Mouse (Mus musculus): ENCODE results near the gene Disc1.
A peak's percentile ranks its signal among the peaks of the same experiment; 100 is the strongest.

The Disc1 gene

DNA sequence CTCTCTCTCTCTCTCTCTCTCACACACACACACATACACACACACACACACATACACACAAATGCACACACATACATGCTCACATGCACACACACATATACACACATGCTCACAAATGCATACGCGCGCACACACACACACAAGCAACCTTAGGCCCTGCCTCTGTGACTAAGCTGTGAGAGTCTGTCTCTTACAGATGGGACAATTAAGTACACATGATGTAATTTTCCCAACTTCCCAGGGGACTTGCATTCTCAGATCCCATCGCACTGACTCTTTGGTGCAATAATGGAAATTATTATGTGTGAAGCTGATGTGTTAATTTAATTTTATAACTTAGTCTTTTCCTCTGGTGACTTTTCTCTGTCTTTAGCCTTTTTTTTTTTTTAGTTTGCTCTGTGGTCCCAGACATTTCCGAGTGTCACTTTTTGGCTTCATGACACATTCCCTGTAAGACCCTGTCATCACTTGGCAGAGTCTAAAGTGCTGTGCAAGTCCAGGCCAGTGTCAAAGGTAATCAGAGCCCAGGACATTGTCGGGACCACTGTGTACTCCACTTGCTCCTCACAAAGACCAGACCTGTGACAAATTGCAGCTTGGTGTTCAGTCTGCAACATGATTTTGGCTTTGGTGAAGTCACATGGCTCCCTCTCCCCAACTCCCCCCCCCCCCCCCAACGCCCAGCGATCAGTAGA, 205.0 kb downstream of the Disc1 start:
- DNase-seq (ENCODE audit: low spot score in 2 of 2): no peak

DNA sequence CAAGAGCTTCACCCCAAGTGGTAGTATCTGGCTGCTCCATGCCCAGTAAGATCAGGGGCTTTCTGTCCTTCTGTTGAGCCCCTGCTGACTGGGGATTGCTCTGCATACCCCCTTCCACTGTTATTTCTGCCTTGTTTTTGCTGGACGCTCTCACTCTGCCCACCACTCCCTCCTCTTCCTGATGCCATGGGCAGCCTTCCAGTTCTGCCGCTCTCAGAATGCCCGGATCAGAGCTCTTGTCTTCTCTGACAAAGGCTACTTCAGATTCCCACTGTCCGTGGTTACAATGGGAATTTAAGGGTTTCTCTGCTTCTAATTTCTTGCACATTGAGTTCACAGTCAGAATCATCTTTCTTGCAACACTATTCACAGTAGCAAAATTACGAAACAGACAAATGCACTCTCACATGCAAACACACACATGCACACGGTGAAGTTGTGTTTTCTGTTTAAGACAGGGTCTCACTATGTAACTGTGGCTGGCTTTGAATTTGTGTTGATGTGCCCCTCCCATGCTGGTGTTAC, 214.2 kb downstream of the Disc1 start:
- DNase-seq (ENCODE audit: low spot score in 2 of 2): no peak

DNA sequence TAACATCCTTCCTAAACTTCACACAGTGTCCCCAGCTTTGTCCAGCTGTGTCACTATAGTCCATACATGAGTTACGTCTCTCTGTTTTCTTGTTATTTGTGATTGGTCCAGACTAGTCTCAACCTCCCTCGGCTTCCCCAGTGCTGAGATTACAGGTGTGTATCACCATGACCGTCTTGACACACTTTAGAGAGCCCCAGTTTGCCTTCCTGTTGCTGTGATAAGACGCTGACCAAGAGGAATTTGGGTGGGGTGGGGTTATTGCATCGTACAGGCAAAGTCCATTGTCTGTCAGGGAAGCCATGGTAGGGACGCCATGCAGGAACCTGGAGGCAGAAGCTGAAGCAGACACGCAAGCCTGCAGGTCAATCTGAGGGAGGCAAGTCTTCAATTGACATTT, 216.3 kb downstream of the Disc1 start:
- no peak for DNase-seq (ENCODE audit: low spot score in 2 of 2)

DNA sequence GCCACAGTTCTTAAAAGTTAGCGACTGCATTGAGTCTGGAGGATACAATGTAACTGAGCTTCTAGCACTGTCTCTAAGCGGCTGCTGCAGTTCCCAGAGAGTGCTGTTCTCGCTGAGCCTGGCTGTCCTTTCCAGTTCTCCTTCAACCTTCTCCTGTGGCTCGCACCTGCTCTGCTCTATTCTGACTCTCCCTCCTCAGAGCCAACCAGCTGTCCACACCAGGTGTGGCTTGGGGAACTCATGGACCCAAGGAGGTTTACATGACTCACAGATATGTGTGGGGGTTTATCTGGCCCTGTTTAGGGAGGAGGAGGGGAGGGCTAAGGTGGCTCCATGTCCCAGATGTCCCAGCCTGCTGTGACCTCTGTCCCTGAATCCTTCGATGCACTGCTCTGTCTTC, 217.4 kb downstream of the Disc1 start:
- no peak for DNase-seq (ENCODE audit: low spot score in 2 of 2)

DNA sequence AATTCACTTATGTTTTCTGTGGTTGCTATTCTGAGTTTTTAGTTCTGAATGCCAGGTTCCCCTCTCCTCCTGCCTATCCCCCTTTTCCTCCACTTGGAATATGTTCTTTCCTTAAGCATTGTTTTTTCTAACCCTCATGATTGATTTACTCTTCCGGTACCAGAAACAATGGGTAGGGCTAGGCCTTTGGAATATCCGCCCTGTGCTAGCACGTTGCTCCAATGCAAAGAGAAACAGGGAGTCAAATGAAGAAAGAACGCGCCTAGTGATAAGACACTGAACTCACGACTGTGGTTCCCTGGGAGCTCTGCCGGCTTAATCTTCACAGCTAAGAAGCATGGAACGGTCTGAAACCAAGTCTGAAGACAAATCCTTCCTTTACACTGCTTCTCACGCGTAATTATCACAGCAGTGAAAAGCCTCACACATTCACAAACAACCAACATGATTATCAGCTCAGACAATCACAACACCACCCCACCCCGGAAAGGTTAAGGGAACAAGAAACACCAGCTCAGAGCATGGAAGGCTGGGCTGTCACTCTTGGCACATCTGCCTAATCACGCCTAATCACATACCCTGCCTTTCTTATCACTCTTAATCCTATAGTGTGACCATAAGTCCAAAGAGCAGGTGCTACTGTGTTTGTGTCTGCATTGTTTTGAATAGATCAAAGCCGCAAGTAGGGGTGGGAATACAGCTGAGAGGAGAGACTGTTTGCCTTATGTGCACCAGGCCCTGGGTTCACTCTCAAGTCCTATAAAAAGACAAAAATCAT, 218.3 kb downstream of the Disc1 start:
- DNase-seq (ENCODE audit: low spot score in 2 of 2): no peak

DNA sequence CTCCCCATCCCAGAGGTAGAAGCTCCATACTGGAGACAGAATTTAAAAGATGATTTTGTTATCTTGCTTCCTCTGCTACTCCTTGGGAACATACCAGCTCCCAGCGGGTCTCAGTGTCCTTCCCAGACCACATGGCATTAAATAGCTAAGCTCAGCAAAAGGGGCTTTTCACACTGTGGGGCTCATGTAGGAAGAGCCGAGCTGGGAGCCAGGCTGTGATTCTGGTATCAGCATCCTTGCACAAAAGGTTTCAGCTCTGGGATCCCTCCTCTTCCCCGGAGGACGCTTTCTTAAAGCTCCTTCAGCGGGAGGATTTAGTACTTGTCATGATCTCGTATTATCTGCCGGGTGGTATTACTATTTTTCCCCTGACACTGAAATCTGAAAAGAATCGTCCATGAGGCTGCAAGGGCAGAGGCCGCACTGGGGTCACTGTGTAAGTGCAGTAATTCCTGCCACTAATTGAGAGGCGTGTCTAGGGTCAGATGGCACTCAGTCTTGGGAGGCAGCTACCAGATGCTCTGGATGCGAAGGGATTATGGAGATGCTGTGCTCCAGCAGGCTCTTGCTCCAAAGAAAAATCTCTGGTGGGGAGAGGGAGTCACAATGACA, 223.2 kb downstream of the Disc1 start:
- no peak for DNase-seq (ENCODE audit: low spot score in 2 of 2)

DNA sequence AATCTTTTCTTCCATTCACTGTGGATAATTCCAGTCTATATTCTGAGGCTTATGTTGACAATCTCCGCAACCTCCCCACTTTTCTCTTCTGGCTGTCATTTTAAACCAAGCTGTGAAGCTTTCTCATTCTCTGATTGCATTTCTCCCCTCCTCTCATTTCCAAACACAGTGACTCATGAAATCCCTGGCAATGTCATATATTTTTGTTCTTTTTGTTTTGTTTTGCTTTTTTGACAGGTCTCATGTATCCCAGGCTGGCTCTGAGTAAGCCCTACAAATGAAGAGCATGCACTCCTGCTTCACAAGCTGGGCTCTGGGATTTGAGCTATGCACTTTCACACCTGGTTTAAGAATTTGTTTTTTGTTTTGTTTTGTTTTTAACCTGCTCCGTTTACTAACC, 225.2 kb downstream of the Disc1 start:
- DNase-seq (ENCODE audit: low spot score in 2 of 2): no peak

DNA sequence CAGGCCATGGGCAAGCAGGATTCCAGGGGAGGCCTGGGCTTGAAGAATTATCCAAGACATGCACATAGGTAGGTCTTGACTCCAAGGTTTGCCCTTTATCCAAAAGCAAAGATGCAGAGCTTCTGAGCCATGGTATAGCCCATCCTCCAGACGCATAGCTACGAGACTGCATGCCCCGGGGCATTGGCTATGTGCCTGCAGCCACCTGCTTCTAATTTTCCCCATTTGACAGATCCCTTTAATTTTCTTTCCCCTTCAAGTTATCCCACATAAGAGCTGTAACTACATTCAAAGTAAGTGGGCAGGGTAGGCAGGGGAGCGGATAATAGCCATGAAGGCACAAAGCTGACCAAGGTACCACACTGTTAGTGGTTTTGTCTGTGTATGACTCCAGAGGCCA, 225.9 kb downstream of the Disc1 start:
- DNase-seq (ENCODE audit: low spot score in 2 of 2): no peak

DNA sequence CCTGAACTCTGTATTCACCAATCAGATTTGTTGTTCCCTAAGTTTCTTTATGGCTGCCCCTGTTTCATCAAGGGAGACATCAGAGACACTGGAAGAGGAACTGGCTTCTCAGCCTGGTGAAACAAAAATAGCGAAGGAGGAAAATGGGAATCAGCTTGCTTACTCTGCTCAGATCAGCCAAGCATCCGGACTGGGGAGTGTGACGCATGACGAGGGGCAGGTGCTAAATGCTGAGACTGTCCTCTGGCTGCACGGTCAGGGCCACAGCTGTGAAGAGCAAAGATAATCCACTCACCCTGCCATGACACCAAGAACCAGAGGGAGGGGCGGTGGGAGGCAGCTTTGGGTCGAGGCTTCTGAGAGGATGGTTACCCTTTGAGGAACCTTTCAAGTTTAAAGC, 228.5 kb downstream of the Disc1 start:
- no peak for DNase-seq (ENCODE audit: low spot score in 2 of 2)

DNA sequence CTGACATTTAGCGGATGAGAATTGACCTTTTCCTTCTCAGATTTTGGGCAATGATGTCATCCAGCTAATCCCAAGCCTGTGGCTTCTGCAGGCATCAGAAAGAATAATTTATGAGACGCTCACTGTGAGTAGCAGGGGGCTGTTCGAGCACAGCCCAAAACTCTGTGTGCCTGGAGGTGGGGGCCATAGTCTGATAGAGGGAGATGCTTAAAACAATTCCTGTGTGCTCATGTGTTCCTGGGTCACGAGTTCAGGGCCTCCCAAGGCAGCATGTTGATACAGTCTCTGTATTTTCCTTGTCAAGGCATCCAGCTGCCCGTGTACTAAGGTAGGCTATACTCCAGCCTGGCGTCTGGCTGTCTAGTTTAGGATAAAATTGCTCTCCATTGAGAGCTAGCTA, 229.5 kb downstream of the Disc1 start:
- no peak for DNase-seq (ENCODE audit: low spot score in 2 of 2)

DNA sequence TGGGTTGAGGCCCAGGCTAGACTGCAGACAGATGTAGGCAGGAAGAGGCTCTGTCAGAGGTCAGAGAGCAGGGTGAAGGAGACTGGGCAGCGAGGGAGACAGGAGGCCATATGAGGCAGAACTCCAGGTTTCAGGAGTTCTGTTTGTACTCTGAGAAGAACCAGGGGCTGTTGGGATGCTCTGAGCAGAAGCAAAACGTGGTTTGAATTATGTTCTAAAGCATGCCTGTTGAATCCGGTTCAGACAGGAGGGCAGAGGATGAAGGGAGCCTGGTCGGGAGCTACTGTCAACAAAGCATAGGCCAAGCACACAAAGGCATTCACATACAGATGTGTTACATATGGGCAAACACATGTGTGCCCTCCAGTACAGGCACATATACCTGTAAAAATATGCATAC, 230.9 kb downstream of the Disc1 start:
- no peak for DNase-seq (ENCODE audit: low spot score in 2 of 2)

DNA sequence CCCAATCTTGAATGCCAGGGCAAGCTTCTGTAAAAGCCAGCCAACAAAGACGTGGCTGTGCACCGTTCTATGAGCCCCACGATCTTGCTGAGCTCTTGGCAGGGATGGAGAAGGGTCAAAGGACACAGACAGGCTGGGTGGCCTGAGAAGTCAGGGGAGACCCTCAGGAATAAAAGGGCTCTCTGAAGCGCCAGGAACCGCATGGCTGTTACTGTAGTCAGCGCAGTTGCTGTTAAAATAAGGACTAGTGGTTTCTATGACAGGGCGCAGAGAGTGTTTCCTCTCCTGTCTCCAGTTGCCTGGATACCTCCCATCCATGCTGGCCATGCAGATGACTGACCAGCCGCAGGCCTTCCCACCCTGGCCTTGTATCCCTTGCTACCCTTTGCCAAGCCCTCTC, 231.4 kb downstream of the Disc1 start:
- no peak for DNase-seq (ENCODE audit: low spot score in 2 of 2)

DNA sequence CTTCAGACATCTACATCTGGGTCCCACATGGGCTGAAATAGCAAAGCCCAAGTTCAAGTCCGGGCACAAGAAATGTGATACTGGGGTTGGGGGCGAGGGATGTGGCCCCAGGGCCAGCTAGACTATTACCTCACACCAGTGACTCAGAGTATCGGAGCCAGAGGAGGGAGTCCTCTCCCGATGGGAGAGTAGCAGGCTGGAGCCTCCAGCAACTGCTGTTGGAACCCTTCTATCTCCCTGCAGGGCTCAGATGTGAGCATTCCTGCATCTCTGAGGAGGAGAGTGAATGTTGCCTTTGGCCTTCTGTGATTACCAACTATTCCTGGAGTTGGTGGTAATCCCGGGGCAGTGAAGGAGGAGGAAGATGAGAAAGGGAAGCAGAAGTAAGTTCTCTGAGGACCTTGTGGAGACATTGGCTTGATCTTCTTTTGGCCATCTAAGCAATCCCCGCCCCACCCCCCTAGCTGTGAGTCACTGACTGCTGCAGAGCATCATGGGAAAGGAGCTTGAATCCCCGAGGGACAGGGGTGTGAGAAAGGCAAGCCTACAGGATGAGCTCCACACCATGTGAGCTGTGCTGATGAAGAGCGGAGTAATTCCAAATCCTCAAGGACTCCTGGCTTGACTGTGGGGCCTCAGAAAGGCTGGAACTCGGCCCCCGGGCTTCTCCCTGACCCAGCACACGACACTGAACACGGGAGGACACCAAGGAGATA, 232.1 kb downstream of the Disc1 start:
- DNase-seq (ENCODE audit: low spot score in 2 of 2): peak; percentile 56 to 80

DNA sequence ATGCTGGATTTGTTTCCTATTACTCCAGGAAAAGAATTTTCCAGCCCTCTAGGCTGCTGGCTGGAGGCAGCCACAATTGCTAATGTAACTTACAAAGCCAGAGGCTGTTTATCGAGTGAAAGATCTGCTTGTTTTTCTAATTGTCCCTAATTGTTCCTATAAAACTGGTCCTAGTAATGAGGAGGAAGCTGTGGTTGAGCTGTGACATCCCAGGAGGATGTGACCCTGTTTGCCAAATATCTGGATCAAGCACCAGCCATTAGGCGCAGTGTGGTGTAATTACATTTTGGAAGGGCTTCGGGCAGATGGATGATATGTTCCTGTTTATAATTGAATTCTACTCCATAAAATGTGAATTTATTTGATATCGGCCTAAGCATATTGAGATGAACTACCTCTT, 233.3 kb downstream of the Disc1 start:
- DNase-seq (ENCODE audit: low spot score in 2 of 2): no peak

DNA sequence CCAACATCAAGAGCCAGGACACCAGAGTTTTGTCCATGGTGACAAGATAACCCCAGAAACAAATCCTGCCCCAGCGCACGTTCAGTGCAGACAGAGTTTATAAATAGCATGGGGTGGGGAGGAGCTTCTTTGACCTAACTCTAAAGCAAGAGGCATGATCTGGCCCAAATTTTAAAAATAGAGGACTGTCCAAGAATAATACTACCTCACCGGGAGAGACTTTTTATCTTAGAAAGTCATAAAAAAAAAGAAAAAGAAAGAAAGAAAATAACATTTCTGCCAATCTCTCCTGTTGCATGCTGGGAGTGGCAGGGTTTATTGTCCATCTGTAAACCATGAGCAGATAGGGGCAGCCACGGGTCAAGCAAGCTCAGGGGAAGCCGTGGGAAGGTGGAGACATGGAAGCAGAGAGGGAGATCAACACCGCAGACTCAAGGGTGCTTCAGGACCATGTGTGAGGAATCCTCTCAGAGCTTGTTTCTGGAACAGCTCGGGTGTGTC, 233.9 kb downstream of the Disc1 start:
- no peak for DNase-seq (ENCODE audit: low spot score in 2 of 2)

DNA sequence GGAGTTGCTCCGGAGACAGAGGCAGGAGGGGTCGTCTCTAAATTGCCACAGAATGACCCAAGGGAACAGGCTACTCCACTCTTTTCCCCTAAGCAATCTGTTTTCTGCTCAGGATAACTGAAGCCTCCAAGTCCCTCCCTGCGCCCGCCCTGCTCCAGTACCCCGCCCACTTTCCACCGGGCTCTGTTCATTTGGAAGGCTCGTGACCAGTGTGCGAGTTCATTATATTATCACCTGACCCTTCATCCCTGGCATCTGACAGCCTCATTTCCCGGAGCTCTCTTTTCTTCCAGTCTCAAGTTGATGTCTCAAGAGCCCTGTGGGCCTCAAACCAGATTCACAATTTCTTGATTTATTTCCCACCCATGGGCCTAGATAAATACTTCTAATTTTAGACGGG, 237.5 kb downstream of the Disc1 start:
- DNase-seq (ENCODE audit: low spot score in 2 of 2): peak in 1 of 2 experiments; percentile 37

DNA sequence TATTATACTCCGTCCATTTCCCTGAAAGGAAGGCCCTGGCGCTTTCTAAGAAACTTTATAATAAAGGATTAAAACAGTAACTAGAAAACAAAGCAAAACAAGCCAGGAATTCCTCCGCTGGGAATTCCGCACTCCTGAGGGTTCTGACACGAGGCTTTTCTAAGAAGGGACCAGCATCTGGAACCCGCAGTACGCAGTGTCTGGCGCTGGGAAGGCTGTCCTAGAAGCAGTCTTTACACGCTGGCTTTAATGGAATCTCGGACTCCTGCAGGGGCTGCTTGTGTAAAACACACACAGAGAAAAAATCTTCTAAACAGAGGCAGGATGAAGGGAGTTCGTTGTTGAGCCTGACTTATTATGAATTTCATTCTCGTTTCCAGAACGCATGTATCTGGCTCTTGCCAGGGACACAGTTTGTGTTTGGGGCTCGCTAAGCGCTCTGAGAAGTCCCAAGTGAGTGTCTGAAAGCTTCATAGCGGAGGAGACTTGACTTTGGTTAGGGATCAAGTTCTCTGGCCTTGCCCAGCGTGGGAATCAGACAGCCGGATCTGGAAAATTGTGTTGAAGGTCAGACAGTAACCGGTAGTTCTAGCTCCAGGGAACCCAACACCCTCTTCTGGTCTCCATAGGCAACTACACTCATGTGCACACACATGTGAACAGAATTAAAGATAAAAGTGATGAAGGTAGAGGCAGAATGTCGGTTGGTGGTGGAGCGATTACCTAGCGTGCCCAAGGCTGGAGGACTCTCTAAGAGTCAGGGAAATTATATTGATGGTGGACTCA, 238.1 kb downstream of the Disc1 start:
- no peak for DNase-seq (ENCODE audit: low spot score in 2 of 2)

DNA sequence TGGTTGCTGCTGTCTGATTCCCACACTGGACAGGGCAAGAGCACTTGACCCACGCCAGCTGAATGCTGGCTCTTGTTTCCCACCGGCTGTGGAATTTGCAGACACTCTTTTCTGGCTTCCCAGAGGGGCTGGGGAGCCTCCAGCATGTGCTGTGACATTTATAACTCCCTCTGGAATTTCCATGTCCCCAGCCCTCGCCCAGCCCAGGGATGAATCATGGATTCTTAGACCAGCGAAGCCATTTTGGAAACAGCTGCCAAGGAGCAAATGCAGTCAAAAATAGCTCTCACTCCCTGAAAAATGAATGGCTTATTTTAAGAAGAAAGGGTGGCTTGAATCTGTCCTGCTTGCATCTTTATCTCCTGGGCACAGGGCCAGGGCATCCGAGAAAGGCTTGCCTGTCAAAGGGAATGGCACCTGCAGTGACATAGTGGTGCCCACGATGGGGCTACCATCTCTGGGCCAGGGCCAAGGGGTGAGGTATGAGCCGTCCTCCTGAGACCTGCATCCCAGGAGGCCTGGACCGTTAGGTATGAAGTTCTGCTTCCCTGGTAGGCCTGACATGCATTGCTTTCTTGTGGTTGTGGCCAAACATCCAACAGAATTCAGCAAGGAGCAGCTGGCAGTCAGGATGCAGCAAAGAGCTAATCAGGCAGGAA, 239.1 kb downstream of the Disc1 start:
- DNase-seq (ENCODE audit: low spot score in 2 of 2): peak in 1 of 2 experiments; percentile 45

DNA sequence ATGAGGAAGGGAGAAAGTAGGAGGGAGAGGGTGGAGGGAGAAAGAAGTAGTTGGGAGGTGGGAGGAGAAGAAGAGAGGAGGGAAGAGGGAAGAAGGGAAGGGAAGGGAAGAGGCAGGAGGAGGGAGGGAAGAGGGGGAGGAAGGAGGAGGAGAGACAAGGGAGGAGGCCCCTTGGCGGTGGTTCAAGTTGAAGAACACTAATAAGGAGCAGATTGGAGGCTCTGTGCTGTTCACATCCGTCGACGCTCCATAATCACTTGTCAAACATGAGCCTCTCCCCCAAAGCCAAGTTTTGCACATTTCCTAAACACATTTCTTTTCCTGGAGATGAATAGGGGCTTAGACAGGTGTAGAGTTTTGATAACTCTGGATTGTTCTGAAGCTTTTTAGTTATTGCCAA, 245.3 kb downstream of the Disc1 start:
- no peak for DNase-seq (ENCODE audit: low spot score in 2 of 2)

DNA sequence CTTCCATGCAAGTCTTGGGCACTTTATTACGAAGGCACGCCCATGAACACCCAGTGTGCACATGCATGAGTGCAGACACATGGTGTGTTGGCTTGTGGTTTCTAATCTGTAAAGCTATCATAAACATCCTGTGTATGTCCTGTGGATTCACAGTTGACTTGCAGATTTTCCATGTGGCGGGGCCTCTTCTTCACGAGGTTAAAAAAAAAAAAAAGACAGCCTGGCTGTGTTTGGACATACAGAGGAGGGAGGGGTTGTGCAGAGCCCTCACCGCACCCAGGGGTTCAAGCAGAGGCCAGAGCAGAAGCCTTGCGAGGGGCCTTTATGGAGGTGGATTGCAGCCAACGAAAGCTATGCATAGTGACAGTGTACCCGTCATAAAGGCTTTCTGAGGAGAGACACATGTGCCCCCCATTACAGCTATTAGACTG, 248.0 kb downstream of the Disc1 start:
- no peak for DNase-seq (ENCODE audit: low spot score in 2 of 2)

DNA sequence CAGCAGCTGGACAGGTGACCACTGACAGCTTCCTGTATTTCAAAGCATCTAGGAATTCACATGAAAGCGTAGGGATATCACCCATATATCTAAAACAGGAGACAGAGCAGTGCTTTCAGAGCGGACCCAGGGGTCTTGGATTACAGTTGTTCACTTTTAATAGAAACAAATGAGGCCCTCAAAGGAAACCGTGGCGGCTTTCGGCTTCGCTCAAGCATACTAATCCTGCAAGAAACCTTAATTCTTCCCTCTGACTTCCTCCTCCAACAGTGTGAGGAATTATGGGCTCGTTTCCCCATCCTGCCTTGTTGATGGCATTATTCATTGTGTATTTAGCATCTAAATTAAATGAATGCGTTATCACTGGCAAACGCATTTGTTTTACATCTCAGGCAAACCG, 252.7 kb downstream of the Disc1 start:
- no peak for DNase-seq (ENCODE audit: low spot score in 2 of 2)

All from urinary bladder, postnatal 36 days (tissue).